Mouse (Mus musculus) liver, embryonic 14.5 days (tissue): ENCODE measurements around the gene Klhl32. TPM values are rescaled to one million over a fixed set of nuclear protein-coding genes. Genes with fewer than 3 reads are reported as not detected.

Experiments used
- ATAC-seq: fragments of 200-750 bp; cut with Nextera tagmentation; 2 replicates; pipeline ENCODE4 v1.8.0; 2017; ENCODE audit warnings: moderate number of reproducible peaks, mild to moderate bottlenecking, moderate library complexity; ENCODE audit not compliant: insufficient read depth
- DNase-seq, 3 experiments: peaks; one replicate each; pipeline ENCODE4 v3.0.0-alpha.2; 2012 to 2013; ENCODE audit warnings: low read depth in 3 of 3, low spot score in 3 of 3
- H3K27ac ChIP-seq: fragments of 300-500 bp; sonication (generic); 2 replicates; pipeline ENCODE4 v1.5.1; 2014; ENCODE audit warnings: moderate library complexity, mild to moderate bottlenecking, control low read depth, inconsistent platforms
- H3K27me3 ChIP-seq: fragments of 300-500 bp; sonication (generic); 2 replicates; pipeline ENCODE4 v1.6.1; 2014; ENCODE audit warnings: mild to moderate bottlenecking, low read length, moderate library complexity; ENCODE audit not compliant: control insufficient read depth, insufficient read depth
- H3K36me3 ChIP-seq: fragments of 300-500 bp; sonication (generic); replicated peaks from 2 replicates; pipeline ENCODE4 v1.6.1; 2014; ENCODE audit warnings: low read depth; ENCODE audit not compliant: control insufficient read depth, insufficient read depth
- H3K4me1 ChIP-seq, 2 experiments: fragments of 200-500 bp in 1 of 2; fragments of 300-500 bp in 1 of 2; sonication (generic) in 1 of 2; replicated peaks; 2 replicates each; pipeline ENCODE4 v1.6.1; 2012 to 2014; ENCODE audit warnings: antibody characterized with exemption in 1 of 2, inconsistent platforms in 1 of 2, low read length in 1 of 2; ENCODE audit not compliant: control insufficient read depth in 2 of 2, insufficient read depth in 2 of 2
- H3K4me2 ChIP-seq: fragments of 300-500 bp; sonication (generic); 2 replicates; pipeline ENCODE4 v1.6.1; 2014; ENCODE audit warnings: low read depth, mild to moderate bottlenecking, control low read depth, moderate library complexity
- H3K4me3 ChIP-seq, 2 experiments: fragments of 200-500 bp in 1 of 2; fragments of 300-500 bp in 1 of 2; sonication (generic) in 1 of 2; 2 replicates each; pipeline ENCODE4 v1.5.1; 2012 to 2014; ENCODE audit warnings: low read depth in 2 of 2, low read length in 2 of 2, mild to moderate bottlenecking in 2 of 2, control low read depth in 1 of 2, inconsistent platforms in 1 of 2, moderate library complexity in 1 of 2; ENCODE audit not compliant: insufficient read depth in 1 of 2
- H3K9ac ChIP-seq: fragments of 300-500 bp; sonication (generic); replicated peaks from 2 replicates; pipeline ENCODE4 v1.6.1; 2014; ENCODE audit warnings: mild to moderate bottlenecking, control low read depth, moderate library complexity
- H3K9me3 ChIP-seq: fragments of 300-500 bp; sonication (generic); 2 replicates; pipeline ENCODE4 v1.6.1; 2016; ENCODE audit warnings: low read length, mixed read lengths; ENCODE audit not compliant: control insufficient read depth
- CTCF ChIP-seq: IDR thresholded peaks from 2 replicates; pipeline ENCODE4 v1.5.1; 2016; ENCODE audit warnings: antibody characterized with exemption, low read depth, control low read depth
- EP300 ChIP-seq: IDR thresholded peaks from 2 replicates; pipeline ENCODE4 v1.6.1; 2016; ENCODE audit warnings: antibody characterized with exemption, low read depth
- WGBS: fragments of 180-500 bp; shearing (Covaris S2); extraction: QIAGEN DNeasy Blood & Tissue Kit; methylation state at CpG from one replicate; pipeline ENCODE4 v1.1.7; 2014; ENCODE audit not compliant: insufficient replicate concordance; 5-methylcytosine and 5-hydroxymethylcytosine counted together
- polyA plus RNA-seq, 2 experiments: library from polyadenylated mRNA; depleted of rRNA in 1 of 2; stranded (reverse) in 1 of 2; unstranded in 1 of 2; fragments of >200 nt; fragmentation: Nextera tagmentation in 1 of 2; extraction: Ambion mirVana in 1 of 2; gene quantifications; 2 replicates each; pipeline versions ENCODE4 v1.2.1 to v1.2.3; 2012 to 2014

Gene Klhl32
- polyA plus RNA-seq, 2 experiments = 0.01 to 0.14 TPM

GRCm38 (mm10) chr4:24630430-24630829 is 220.5 kb downstream of the Klhl32 start:
- Histone ChIP-seq H3K9me3 (no peaks in the 10 kb centered on the region), H3K27ac (no peak overlapping the region), H3K36me3 (no peaks in the 10 kb centered on the region), H3K9ac (no peak overlapping the region), H3K4me2 (no peak overlapping the region), H3K27me3 (no peaks in the 10 kb centered on the region), H3K4me3 (no peak overlapping the region), H3K4me1 (no peaks in the 10 kb centered on the region)
- TF ChIP-seq EP300 (no peak), CTCF (no peak)
- WGBS = 73% methylated on average over 2 of the region's 2 CpGs
- no peak for ATAC-seq
- no peak for DNase-seq

GRCm38 (mm10) chr4:24627871-24628270 is 223.1 kb downstream of the Klhl32 start:
- Histone ChIP-seq H3K9ac (no peak overlapping the region), H3K27ac (no peak overlapping the region), H3K27me3 (no peaks in the 10 kb centered on the region), H3K4me1 (no peaks in the 10 kb centered on the region), H3K9me3 (no peaks in the 10 kb centered on the region), H3K4me2 (no peak overlapping the region), H3K36me3 (no peaks in the 10 kb centered on the region), H3K4me3 (no peak overlapping the region)
- WGBS = 43% methylated on average over 1 of the region's 1 CpGs
- no peak for ATAC-seq
- no peak for TF ChIP-seq EP300
- TF ChIP-seq CTCF = no peak
- DNase-seq = no peak

- Histone ChIP-seq H3K36me3 (no peaks in the 10 kb centered on the region), H3K4me1 (no peaks in the 10 kb centered on the region), H3K9me3 (no peaks in the 10 kb centered on the region), H3K4me3 (no peak overlapping the region), H3K4me2 (no peak overlapping the region), H3K27ac (no peak overlapping the region), H3K27me3 (no peaks in the 10 kb centered on the region), H3K9ac (no peak overlapping the region)
- TF ChIP-seq CTCF (no peak), EP300 (no peak)
- DNase-seq = no peak
- 58% methylated on average over 4 of the region's 4 CpGs for WGBS
- ATAC-seq = no peak
Observed at GRCm38 (mm10) chr4:24626686-24627085, 224.2 kb downstream of the Klhl32 start.

GRCm38 (mm10) chr4:24625951-24626584 is 224.9 kb downstream of the Klhl32 start:
- no peak overlapping the region for H3K4me3 ChIP-seq
- no peak overlapping the region for H3K9ac ChIP-seq
- no peak overlapping the region for H3K4me2 ChIP-seq
- no peak overlapping the region for H3K27ac ChIP-seq
- WGBS = 64% methylated on average over 13 of the region's 13 CpGs
- H3K4me1 ChIP-seq = no peaks in the 10 kb centered on the region
- no peak for DNase-seq
- no peak for ATAC-seq
- no peaks in the 10 kb centered on the region for H3K36me3 ChIP-seq
- no peaks in the 10 kb centered on the region for H3K9me3 ChIP-seq
- no peak for TF ChIP-seq EP300
- TF ChIP-seq CTCF = no peak
- H3K27me3 ChIP-seq = no peaks in the 10 kb centered on the region

- DNase-seq = no peak
- Histone ChIP-seq H3K27ac (no peak overlapping the region), H3K4me3 (no peak overlapping the region), H3K4me2 (no peak overlapping the region), H3K27me3 (no peaks in the 10 kb centered on the region), H3K9me3 (no peaks in the 10 kb centered on the region), H3K36me3 (no peaks in the 10 kb centered on the region), H3K4me1 (no peaks in the 10 kb centered on the region), H3K9ac (no peak overlapping the region)
- TF ChIP-seq CTCF = no peak
- TF ChIP-seq EP300 = no peak
- no peak for ATAC-seq
- WGBS = 62% methylated on average over 9 of the region's 9 CpGs
Observed at GRCm38 (mm10) chr4:24621422-24622187, 229.3 kb downstream of the Klhl32 start.
